9 mouse cellular contexts compared by ENCODE assay signal in genomic region chr9:49658381-49658856, GRCm38 (mm10).
DNase-seq lines count a peak whose midpoint lies in the region; ATAC-seq and TF ChIP-seq lines count a peak whose summit lies in the region.
"Had no signal": no experiment of that assay in that cellular context is flagged by ENCODE, and none has a peak within 500 bp of the region (broad histone marks: within the 10 kb centered on the region; RNA-seq: fewer than 3 reads in every experiment).

No protein-coding gene starts in this region.

- DNase-seq in R1 (ENCODE audit: low read depth, low spot score): peak; percentile 78
- DNase-seq in cerebellum, postnatal 14 days: peak; percentile 59 to 60
- peak; percentile 25 to 29 for DNase-seq in left cerebral cortex, adult 18-20 months (ENCODE audit: low spot score in 2 of 2)
- DNase-seq in lung, postnatal 25 days (ENCODE audit: low spot score): no peak
- no peak for DNase-seq in heart, embryonic 10.5 days (ENCODE audit: low spot score)

- H3K4me1 ChIP-seq in intestine, postnatal 0 days (replicated peaks; ENCODE audit: control insufficient read depth, insufficient read depth, low read length): no peaks in the 10 kb centered on the region
- no peaks in the 10 kb centered on the region for H3K4me1 ChIP-seq in intestine, embryonic 15.5 days (replicated peaks)
- no peaks in the 10 kb centered on the region for H3K4me1 ChIP-seq in heart, embryonic 10.5 days
- H3K4me1 ChIP-seq in intestine, embryonic 16.5 days (ENCODE audit: control insufficient read depth, insufficient read depth, low read length): no peaks in the 10 kb centered on the region
- H3K4me1 ChIP-seq: limb, embryonic 12.5 days had no signal

- H3K36me3 ChIP-seq in intestine, postnatal 0 days (ENCODE audit: control insufficient read depth, insufficient read depth): no peaks in the 10 kb centered on the region
- no peaks in the 10 kb centered on the region for H3K36me3 ChIP-seq in intestine, embryonic 15.5 days
- no peaks in the 10 kb centered on the region for H3K36me3 ChIP-seq in heart, embryonic 10.5 days
- no peaks in the 10 kb centered on the region for H3K36me3 ChIP-seq in intestine, embryonic 16.5 days (ENCODE audit: control insufficient read depth, insufficient read depth, low read length)
- H3K36me3 ChIP-seq: limb, embryonic 12.5 days had no signal

- H3K27ac ChIP-seq in intestine, postnatal 0 days (ENCODE audit: low read depth, low read length): no peak overlapping the region
- H3K27ac ChIP-seq in intestine, embryonic 15.5 days: no peak overlapping the region
- H3K27ac ChIP-seq in heart, embryonic 10.5 days: no peak overlapping the region
- H3K27ac ChIP-seq in intestine, embryonic 16.5 days (ENCODE audit: low read length): no peak overlapping the region
- H3K27ac ChIP-seq: limb, embryonic 12.5 days had no signal

- H3K9ac ChIP-seq in intestine, postnatal 0 days (ENCODE audit: low read depth, low read length): no peak overlapping the region
- H3K9ac ChIP-seq in intestine, embryonic 15.5 days: no peak overlapping the region
- no peak overlapping the region for H3K9ac ChIP-seq in intestine, embryonic 16.5 days (ENCODE audit: low read depth, low read length)
- H3K9ac ChIP-seq: limb, embryonic 12.5 days had no signal

- no peak overlapping the region for H3K4me3 ChIP-seq in intestine, postnatal 0 days (ENCODE audit: low read depth, low read length)
- no peak overlapping the region for H3K4me3 ChIP-seq in intestine, embryonic 15.5 days (replicated peaks)
- no peak overlapping the region for H3K4me3 ChIP-seq in heart, embryonic 10.5 days
- H3K4me3 ChIP-seq in intestine, embryonic 16.5 days (ENCODE audit: low read length): no peak overlapping the region
- H3K4me3 ChIP-seq: limb, embryonic 12.5 days had no signal

- H3K4me2 ChIP-seq in intestine, postnatal 0 days (replicated peaks; ENCODE audit: low read depth): no peak overlapping the region
- no peak overlapping the region for H3K4me2 ChIP-seq in intestine, embryonic 15.5 days (replicated peaks)
- H3K4me2 ChIP-seq in intestine, embryonic 16.5 days (ENCODE audit: low read depth, low read length): no peak overlapping the region
- H3K4me2 ChIP-seq: limb, embryonic 12.5 days had no signal

- no peak for ATAC-seq in intestine, postnatal 0 days
- no peak for ATAC-seq in intestine, embryonic 15.5 days
- ATAC-seq in intestine, embryonic 16.5 days: no peak

- 79% methylated on average over 4 of the region's 4 CpGs for WGBS in intestine, postnatal 0 days
- 84% methylated on average over 4 of the region's 4 CpGs for WGBS in intestine, embryonic 15.5 days
- WGBS in heart, embryonic 10.5 days: 88% methylated on average over 4 of the region's 4 CpGs
- WGBS in intestine, embryonic 16.5 days: 80% methylated on average over 4 of the region's 4 CpGs

- no peaks in the 10 kb centered on the region for H3K27me3 ChIP-seq in intestine, postnatal 0 days (replicated peaks; ENCODE audit: control insufficient read depth, insufficient read depth, low read length)
- no peaks in the 10 kb centered on the region for H3K27me3 ChIP-seq in intestine, embryonic 15.5 days (replicated peaks)
- no peaks in the 10 kb centered on the region for H3K27me3 ChIP-seq in heart, embryonic 10.5 days (ENCODE audit: insufficient read depth, poor library complexity, severe bottlenecking)
- no peaks in the 10 kb centered on the region for H3K27me3 ChIP-seq in intestine, embryonic 16.5 days (replicated peaks; ENCODE audit: control insufficient read depth, insufficient read depth, low read length)
- H3K27me3 ChIP-seq: limb, embryonic 12.5 days had no signal

- no peaks in the 10 kb centered on the region for H3K9me3 ChIP-seq in intestine, postnatal 0 days (ENCODE audit: control insufficient read depth)
- H3K9me3 ChIP-seq in intestine, embryonic 15.5 days: no peaks in the 10 kb centered on the region
- H3K9me3 ChIP-seq in heart, embryonic 10.5 days: no peaks in the 10 kb centered on the region
- no peaks in the 10 kb centered on the region for H3K9me3 ChIP-seq in intestine, embryonic 16.5 days (ENCODE audit: control insufficient read depth, low read length)
- H3K9me3 ChIP-seq: limb, embryonic 12.5 days had no signal

- 0 out of 2 replicates have a peak, but pooled peaks have one; percentile 19 for TF ChIP-seq CTCF in intestine, postnatal 0 days (IDR thresholded peaks at IDR 0.05; ENCODE audit: low read depth)

Comparison
In these comparisons a context has a peak if more than half of its experiments do, and no peak if none do; other contexts are left out.
1. DNase-seq: peak in R1 (single experiment), cerebellum, postnatal 14 days (2 of 2) and left cerebral cortex, adult 18-20 months (2 of 2); none in lung, postnatal 25 days (single experiment) and heart, embryonic 10.5 days (single experiment).